Mouse (Mus musculus): ENCODE data around the gene Nkx3-2. TPM values are rescaled to one million over a fixed set of nuclear protein-coding genes. Genes with fewer than 3 reads are reported as not detected.

Gene Nkx3-2
- total RNA-seq, 2 experiments from 2014 or later = not detected

GRCm38 (mm10) chr5:41762947-41763730 lies 1.2 kb downstream of the Nkx3-2 start:
- ATAC-seq (replicated peaks; ENCODE audit: low FRiP score, poor library complexity, severe bottlenecking) = no peak

- no peak for ATAC-seq (replicated peaks; ENCODE audit: low FRiP score, poor library complexity, severe bottlenecking)
These were observed 2.0 kb downstream of the Nkx3-2 start for GRCm38 (mm10) chr5:41762141-41762946.

GRCm38 (mm10) chr5:41761509-41762140 lies 2.7 kb downstream of the Nkx3-2 start:
- ATAC-seq (replicated peaks; ENCODE audit: low FRiP score, poor library complexity, severe bottlenecking) = no peak

- ATAC-seq (replicated peaks; ENCODE audit: low FRiP score, poor library complexity, severe bottlenecking) = no peak
These were observed 3.3 kb downstream of the Nkx3-2 start for GRCm38 (mm10) chr5:41760831-41761508.

GRCm38 (mm10) chr5:41760071-41760470 lies 4.2 kb downstream of the Nkx3-2 start:
- ATAC-seq (replicated peaks; ENCODE audit: low FRiP score, poor library complexity, severe bottlenecking) = no peak

GRCm38 (mm10) chr5:41758671-41759639 lies 5.3 kb downstream of the Nkx3-2 start:
- no peak for ATAC-seq (replicated peaks; ENCODE audit: low FRiP score, poor library complexity, severe bottlenecking)

GRCm38 (mm10) chr5:41757338-41757737 lies 7.0 kb downstream of the Nkx3-2 start:
- no peak for ATAC-seq (replicated peaks; ENCODE audit: low FRiP score, poor library complexity, severe bottlenecking)

GRCm38 (mm10) chr5:41756396-41756795 lies 7.9 kb downstream of the Nkx3-2 start:
- no peak for ATAC-seq (replicated peaks; ENCODE audit: low FRiP score, poor library complexity, severe bottlenecking)

GRCm38 (mm10) chr5:41755373-41755960 lies 8.8 kb downstream of the Nkx3-2 start:
- no peak for ATAC-seq (replicated peaks; ENCODE audit: low FRiP score, poor library complexity, severe bottlenecking)

GRCm38 (mm10) chr5:41754836-41755235 lies 9.5 kb downstream of the Nkx3-2 start:
- ATAC-seq (replicated peaks; ENCODE audit: low FRiP score, poor library complexity, severe bottlenecking) = no peak

- ATAC-seq (replicated peaks; ENCODE audit: low FRiP score, poor library complexity, severe bottlenecking) = no peak
These were observed 10.0 kb downstream of the Nkx3-2 start for GRCm38 (mm10) chr5:41754226-41754775.

GRCm38 (mm10) chr5:41752721-41753120 lies 11.6 kb downstream of the Nkx3-2 start:
- ATAC-seq (replicated peaks; ENCODE audit: low FRiP score, poor library complexity, severe bottlenecking) = no peak

GRCm38 (mm10) chr5:41744898-41745780 lies 19.2 kb downstream of the Nkx3-2 start:
- no peak for ATAC-seq (replicated peaks; ENCODE audit: low FRiP score, poor library complexity, severe bottlenecking)

- ATAC-seq (replicated peaks; ENCODE audit: low FRiP score, poor library complexity, severe bottlenecking) = no peak
These were observed 20.1 kb downstream of the Nkx3-2 start for GRCm38 (mm10) chr5:41744234-41744633.

- ATAC-seq (replicated peaks; ENCODE audit: low FRiP score, poor library complexity, severe bottlenecking) = no peak
These were observed 25.5 kb downstream of the Nkx3-2 start for GRCm38 (mm10) chr5:41738817-41739216.

GRCm38 (mm10) chr5:41737039-41737438 lies 27.3 kb downstream of the Nkx3-2 start:
- ATAC-seq (replicated peaks; ENCODE audit: low FRiP score, poor library complexity, severe bottlenecking) = no peak

- ATAC-seq (replicated peaks; ENCODE audit: low FRiP score, poor library complexity, severe bottlenecking) = no peak
These were observed 37.3 kb downstream of the Nkx3-2 start for GRCm38 (mm10) chr5:41727017-41727416.

All from erythroblast, adult 5-6 weeks (primary cell).